Mouse (Mus musculus) CH12.LX (cell line): ENCODE results near the gene Lgals9. TPM values are rescaled to one million over a fixed set of nuclear protein-coding genes. Genes with fewer than 3 reads are reported as not detected.

Experiments used
- DNase-seq: peaks from one replicate; pipeline ENCODE4 v3.0.0-alpha.2; 2013; ENCODE audit errors: extremely low read depth
- H3K27ac ChIP-seq: 2 replicates; pipeline ENCODE4 v1.5.1; 2012; ENCODE audit warnings: low read depth, mild to moderate bottlenecking, control low read depth, moderate library complexity; ENCODE audit not compliant: insufficient read depth
- H3K27me3 ChIP-seq: replicated peaks from 2 replicates; pipeline ENCODE3; 2012; ENCODE audit warnings: inconsistent platforms
- H3K36me3 ChIP-seq, 2 experiments: replicated peaks in 1 of 2; 2 replicates each; pipeline versions ENCODE3 to v1.6.1; 2012; ENCODE audit warnings: inconsistent platforms in 1 of 2, low read length in 1 of 2, mild to moderate bottlenecking in 1 of 2, mixed read lengths in 1 of 2, moderate library complexity in 1 of 2; ENCODE audit not compliant: control insufficient read depth in 1 of 2, insufficient read depth in 1 of 2
- H3K4me1 ChIP-seq, 2 experiments: 2 replicates each; pipeline ENCODE4 v1.6.1; 2012; ENCODE audit warnings: inconsistent platforms in 1 of 2, moderate library complexity in 1 of 2; ENCODE audit not compliant: insufficient read depth in 2 of 2, control insufficient read depth in 1 of 2
- H3K4me2 ChIP-seq: 2 replicates; pipeline ENCODE4 v1.6.1; 2012; ENCODE audit warnings: low read depth, mild to moderate bottlenecking, control low read depth; ENCODE audit not compliant: poor library complexity, insufficient read depth, severe bottlenecking
- H3K4me3 ChIP-seq, 3 experiments: fragments of 150-350 bp in 1 of 3; sonication (generic) in 1 of 3; replicated peaks in 1 of 3; 2 replicates each; pipeline versions ENCODE3 to v1.5.1; 2011 to 2012; ENCODE audit warnings: low read depth in 2 of 3, low read length in 2 of 3, mild to moderate bottlenecking in 2 of 3, moderate library complexity in 2 of 3, control low read depth in 1 of 3, improper control_type of control experiment in 1 of 3, inconsistent platforms in 1 of 3, mixed read lengths in 1 of 3; ENCODE audit not compliant: poor library complexity in 1 of 3
- H3K79me2 ChIP-seq: replicated peaks from 2 replicates; pipeline ENCODE4 v1.6.1; 2012; ENCODE audit warnings: mild to moderate bottlenecking, moderate library complexity; ENCODE audit not compliant: control insufficient read depth, poor library complexity, insufficient read depth, severe bottlenecking; ENCODE audit errors: extremely low read depth
- H3K9ac ChIP-seq: 2 replicates; pipeline ENCODE4 v1.6.1; 2012; ENCODE audit warnings: low read depth, mild to moderate bottlenecking, control low read depth, moderate library complexity; ENCODE audit not compliant: insufficient read depth
- H3K9me3 ChIP-seq: replicated peaks from 2 replicates; pipeline ENCODE3; 2012; ENCODE audit warnings: low read length, inconsistent platforms, mixed read lengths
- BHLHE40 ChIP-seq: IDR thresholded peaks from 2 replicates; pipeline ENCODE4 v1.6.1; 2011; ENCODE audit warnings: mild to moderate bottlenecking, low read depth, low read length, improper control_type of control experiment
- CHD1 ChIP-seq: IDR thresholded peaks from 2 replicates; pipeline ENCODE4 v1.6.1; 2012; ENCODE audit warnings: low read depth, low read length, improper control_type of control experiment, inconsistent platforms
- CHD2 ChIP-seq: IDR thresholded peaks from 2 replicates; pipeline ENCODE4 v1.6.1; 2011; ENCODE audit warnings: low read length, improper control_type of control experiment
- CTCF ChIP-seq, 2 experiments: IDR thresholded peaks in 1 of 2; conservative IDR thresholded peaks in 1 of 2; 2 replicates each; pipeline ENCODE4 v1.5.1; 2011 to 2012; ENCODE audit warnings: low read depth in 2 of 2, low read length in 2 of 2, improper control_type of control experiment in 1 of 2, inconsistent platforms in 1 of 2, mild to moderate bottlenecking in 1 of 2, moderate library complexity in 1 of 2
- ELF1 ChIP-seq: IDR thresholded peaks from 2 replicates; pipeline ENCODE4 v1.6.1; 2014; ENCODE audit warnings: low read depth, mild to moderate bottlenecking, inconsistent platforms, low read length, improper control_type of control experiment
- EP300 ChIP-seq: IDR thresholded peaks from 2 replicates; pipeline ENCODE4 v1.6.1; 2011; ENCODE audit warnings: low read length, improper control_type of control experiment
- ETS1 ChIP-seq: conservative IDR thresholded peaks from 2 replicates; pipeline ENCODE4 v1.6.1; 2012; ENCODE audit warnings: low read depth, mild to moderate bottlenecking, inconsistent platforms, low read length, improper control_type of control experiment, moderate library complexity
- GABPA ChIP-seq: IDR thresholded peaks from 2 replicates; pipeline ENCODE4 v1.6.1; 2012; ENCODE audit warnings: low read depth, low read length, improper control_type of control experiment, inconsistent platforms; ENCODE audit not compliant: insufficient replicate concordance
- HCFC1 ChIP-seq: IDR thresholded peaks from 2 replicates; pipeline ENCODE4 v1.6.1; 2012; ENCODE audit warnings: low read depth, mild to moderate bottlenecking, inconsistent platforms, low read length, improper control_type of control experiment
- IRF4 ChIP-seq: IDR thresholded peaks from 2 replicates; pipeline ENCODE4 v1.6.1; 2014; ENCODE audit warnings: low read depth, mild to moderate bottlenecking, inconsistent platforms, low read length, improper control_type of control experiment
- MAFK ChIP-seq: IDR thresholded peaks from 2 replicates; pipeline ENCODE4 v1.6.1; 2011; ENCODE audit warnings: low read length, improper control_type of control experiment; ENCODE audit not compliant: insufficient replicate concordance
- MXI1 ChIP-seq: IDR thresholded peaks from 2 replicates; pipeline ENCODE4 v1.6.1; 2011; ENCODE audit warnings: mild to moderate bottlenecking, low read depth, low read length, improper control_type of control experiment
- MYC ChIP-seq: IDR thresholded peaks from 2 replicates; pipeline ENCODE4 v1.6.1; 2011; ENCODE audit warnings: low read depth, mild to moderate bottlenecking, improper control_type of control experiment, low read length
- NELFE ChIP-seq: IDR thresholded peaks from 2 replicates; pipeline ENCODE4 v1.6.1; 2011; ENCODE audit warnings: low read depth, low read length, improper control_type of control experiment
- NRF1 ChIP-seq: IDR thresholded peaks from 2 replicates; pipeline ENCODE4 v1.6.1; 2014; ENCODE audit warnings: low read depth, mild to moderate bottlenecking, inconsistent platforms, low read length, improper control_type of control experiment, moderate library complexity
- PAX5 ChIP-seq: IDR thresholded peaks from 2 replicates; pipeline ENCODE4 v1.6.1; 2012; ENCODE audit warnings: low read length, inconsistent platforms, mixed read lengths
- POLR2A ChIP-seq: IDR thresholded peaks from 2 replicates; pipeline ENCODE4 v1.6.1; 2011; ENCODE audit warnings: low read depth, mild to moderate bottlenecking, improper control_type of control experiment, low read length
- RAD21 ChIP-seq: IDR thresholded peaks from 2 replicates; pipeline ENCODE4 v1.6.1; 2011; ENCODE audit warnings: low read depth, mild to moderate bottlenecking, low read length, improper control_type of control experiment, moderate library complexity
- RCOR1 ChIP-seq: conservative IDR thresholded peaks from 2 replicates; pipeline ENCODE4 v1.6.1; 2012; ENCODE audit warnings: low read depth, mild to moderate bottlenecking, inconsistent platforms, low read length, improper control_type of control experiment
- SIN3A ChIP-seq: IDR thresholded peaks from 2 replicates; pipeline ENCODE4 v1.6.1; 2012; ENCODE audit warnings: low read length, improper control_type of control experiment, inconsistent platforms
- SMC3 ChIP-seq: IDR thresholded peaks from 2 replicates; pipeline ENCODE4 v1.6.1; 2011; ENCODE audit warnings: low read depth, low read length, improper control_type of control experiment
- TCF12 ChIP-seq: IDR thresholded peaks from 2 replicates; pipeline ENCODE4 v1.6.1; 2014; ENCODE audit warnings: low read depth, mild to moderate bottlenecking, inconsistent platforms, low read length, improper control_type of control experiment
- USF1 ChIP-seq: IDR thresholded peaks from 2 replicates; pipeline ENCODE4 v1.6.1; 2014; ENCODE audit warnings: low read depth, mild to moderate bottlenecking, inconsistent platforms, low read length, improper control_type of control experiment
- USF2 ChIP-seq: conservative IDR thresholded peaks from 2 replicates; pipeline ENCODE4 v1.6.1; 2011; ENCODE audit warnings: low read depth, low read length, improper control_type of control experiment
- ZC3H11A ChIP-seq: IDR thresholded peaks from 2 replicates; pipeline ENCODE4 v1.6.1; 2012; ENCODE audit warnings: low read depth, mild to moderate bottlenecking, inconsistent platforms, low read length, improper control_type of control experiment
- ZKSCAN1 ChIP-seq: IDR thresholded peaks from 2 replicates; pipeline ENCODE4 v1.6.1; 2012; ENCODE audit warnings: low read depth, inconsistent platforms, low read length, improper control_type of control experiment, borderline replicate concordance
- ZNF384 ChIP-seq: IDR thresholded peaks from 2 replicates; pipeline ENCODE4 v1.6.1; 2012; ENCODE audit warnings: low read depth, low read length, improper control_type of control experiment, inconsistent platforms
- dilution Hi-C: fragments of 300-500 bp; cut with MboI; formaldehyde crosslinking; loops from 2 replicates; pipeline ENCODE4 v1.14.3; 2020; ENCODE audit warnings: low sequenced_read_pairs; ENCODE audit not compliant: extremely low pct_unique_long_range_greater_than_20kb, extremely low pct_ligation_motif_present
- in situ Hi-C: fragments of 300-500 bp; cut with MboI; formaldehyde crosslinking; loops from 3 replicates; pipeline ENCODE4 v1.14.3; 2019; ENCODE audit warnings: low sequenced_read_pairs, low pct_ligation_motif_present, low pct_unique_long_range_greater_than_20kb, mixed read lengths
- polyA plus RNA-seq: library from polyadenylated mRNA; unstranded; fragments of >175 nt; gene quantifications from 2 replicates; pipeline ENCODE4 v1.2.1, GENCODE M21; 2012; ENCODE audit warnings: low read depth; ENCODE audit not compliant: insufficient read length
- total RNA-seq, 2 experiments: library from RNA; depleted of rRNA; stranded (reverse); fragments of 300-350 nt in 1 of 2; fragments of >200 nt in 1 of 2; gene quantifications; 2 replicates each; pipeline ENCODE4 v1.2.3; 2012 to 2014

Gene Lgals9
- total and polyA plus RNA-seq, 3 experiments, result 4.9 to 16.4 (median 5.0) TPM

DNA sequence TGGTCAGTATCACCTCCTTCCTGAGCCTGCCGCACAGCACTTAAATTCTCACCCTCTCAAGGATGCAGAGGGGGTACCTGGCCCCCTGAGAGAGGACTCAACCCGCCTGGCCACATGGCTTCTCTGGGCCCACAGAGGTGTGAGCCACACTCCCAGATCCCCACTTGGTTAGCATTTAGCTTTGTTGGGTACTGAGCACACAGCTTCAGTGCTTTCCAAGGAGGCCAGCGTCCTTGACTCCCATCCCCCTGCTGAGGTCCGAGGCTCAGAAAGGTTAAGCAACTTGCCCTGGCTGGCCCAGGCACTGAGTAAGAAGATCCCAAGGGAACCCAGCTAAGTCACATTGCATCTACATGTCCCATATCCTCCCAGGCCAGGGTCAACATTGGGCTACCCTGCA, 16.6 kb downstream of the Lgals9 start:
- dilution Hi-C loops, result no loop called here
- H3K4me2 ChIP-seq, result no peak overlapping the region
- TF ChIP-seq ZC3H11A (no peak), NELFE (no peak), PAX5 (no peak), NRF1 (no peak), MAFK (no peak), HCFC1 (no peak), USF1 (no peak), GABPA (no peak), ETS1 (no peak), RCOR1 (no peak), BHLHE40 (no peak), ZKSCAN1 (no peak), CHD1 (no peak), IRF4 (no peak), MXI1 (no peak), TCF12 (no peak), SIN3A (no peak), ZNF384 (no peak), EP300 (no peak), USF2 (no peak)
- H3K4me1 ChIP-seq, result peaks cover 9 to 19% of the 10 kb centered on the region in 2 experiments
- no peaks in the 10 kb centered on the region for H3K79me2 ChIP-seq
- in situ Hi-C loops, result no loop called here
- no peak overlapping the region for H3K27ac ChIP-seq
- no peak overlapping the region for H3K9ac ChIP-seq
- H3K9me3 ChIP-seq, result no peaks in the 10 kb centered on the region
- no peaks in the 10 kb centered on the region for H3K27me3 ChIP-seq
- no peak overlapping the region for H3K4me3 ChIP-seq
- DNase-seq, result no peak
- peaks cover 0 to 34% of the 10 kb centered on the region in 2 experiments for H3K36me3 ChIP-seq

GRCm38 (mm10) chr11:78967371-78967770, 17.4 kb downstream of the Lgals9 start:
- H3K4me1 ChIP-seq, result peaks cover 6 to 11% of the 10 kb centered on the region in 2 experiments
- H3K79me2 ChIP-seq, result no peaks in the 10 kb centered on the region
- no peaks in the 10 kb centered on the region for H3K27me3 ChIP-seq
- TF ChIP-seq RAD21 (peak; percentile 81), NELFE (no peak), BHLHE40 (no peak), ZC3H11A (peak; percentile 71), SMC3 (peak; percentile 95), CHD2 (no peak), CTCF (conservative IDR thresholded peaks at IDR 0.05 in 1 of 2, IDR thresholded peaks at IDR 0.05 in 1 of 2; ENCODE audit: low read depth in 2 of 2, low read length in 2 of 2) (peak; percentile 83 to 93), POLR2A (no peak), MYC (no peak), ELF1 (no peak)
- H3K4me2 ChIP-seq, result no peak overlapping the region
- in situ Hi-C loops (no loop called here), dilution Hi-C loops (no loop called here)
- DNase-seq, result peak; percentile 82
- H3K9me3 ChIP-seq, result no peaks in the 10 kb centered on the region
- H3K27ac ChIP-seq, result no peak overlapping the region
- no peak overlapping the region for H3K9ac ChIP-seq
- H3K36me3 ChIP-seq, result peaks cover 0 to 41% of the 10 kb centered on the region in 2 experiments
- no peak overlapping the region for H3K4me3 ChIP-seq
